Mouse (Mus musculus) kidney, postnatal 10 days (tissue): ENCODE measurements around the gene A430078G23Rik.
A peak's percentile ranks its signal among the peaks of the same experiment; 100 is the strongest.

Experiments used
- DNase-seq: peaks from one replicate; pipeline ENCODE4 v3.0.0; 2021; ENCODE audit warnings: mixed read lengths

A430078G23Rik gene

DNA sequence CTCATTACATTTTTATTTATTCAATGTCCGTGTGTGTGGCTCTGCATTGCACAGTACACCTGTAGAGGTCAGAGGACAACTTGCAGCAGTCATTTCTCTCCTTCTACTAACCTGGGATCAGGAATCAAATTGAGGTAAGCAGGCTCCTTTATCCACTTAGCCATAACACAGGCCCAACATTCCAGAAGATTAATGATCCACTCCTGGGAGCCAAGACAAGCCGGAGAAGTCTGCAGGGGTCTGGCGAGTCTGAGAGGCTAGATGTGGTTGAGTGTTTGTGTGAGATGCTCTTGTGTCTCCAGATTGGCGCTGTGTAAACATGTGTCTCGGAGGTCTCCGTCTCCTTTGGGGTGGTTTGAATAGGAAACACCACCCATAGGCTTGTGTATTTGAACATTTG lies 2.5 kb upstream of the A430078G23Rik start:
- no peak for DNase-seq

DNA sequence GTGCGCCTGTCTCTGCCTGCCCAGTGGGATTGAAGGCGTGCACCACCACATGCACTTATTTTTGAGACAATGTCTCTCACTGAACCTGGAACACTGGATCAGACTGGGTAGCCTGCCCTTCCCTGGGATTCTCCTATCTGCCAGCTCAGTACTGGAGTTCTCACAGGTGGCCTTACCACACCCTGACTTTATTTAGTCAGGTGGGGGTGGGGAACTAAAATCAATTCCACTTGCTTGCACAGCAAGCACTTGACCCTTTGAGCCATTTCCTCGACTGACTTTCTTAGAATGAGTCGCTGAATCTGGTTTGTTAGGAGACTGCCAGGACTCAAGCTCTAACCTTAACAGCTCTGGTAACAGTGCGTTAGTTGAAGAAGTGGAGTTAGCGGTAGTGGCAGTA lies 500 bp upstream of the A430078G23Rik start:
- no peak for DNase-seq

DNA sequence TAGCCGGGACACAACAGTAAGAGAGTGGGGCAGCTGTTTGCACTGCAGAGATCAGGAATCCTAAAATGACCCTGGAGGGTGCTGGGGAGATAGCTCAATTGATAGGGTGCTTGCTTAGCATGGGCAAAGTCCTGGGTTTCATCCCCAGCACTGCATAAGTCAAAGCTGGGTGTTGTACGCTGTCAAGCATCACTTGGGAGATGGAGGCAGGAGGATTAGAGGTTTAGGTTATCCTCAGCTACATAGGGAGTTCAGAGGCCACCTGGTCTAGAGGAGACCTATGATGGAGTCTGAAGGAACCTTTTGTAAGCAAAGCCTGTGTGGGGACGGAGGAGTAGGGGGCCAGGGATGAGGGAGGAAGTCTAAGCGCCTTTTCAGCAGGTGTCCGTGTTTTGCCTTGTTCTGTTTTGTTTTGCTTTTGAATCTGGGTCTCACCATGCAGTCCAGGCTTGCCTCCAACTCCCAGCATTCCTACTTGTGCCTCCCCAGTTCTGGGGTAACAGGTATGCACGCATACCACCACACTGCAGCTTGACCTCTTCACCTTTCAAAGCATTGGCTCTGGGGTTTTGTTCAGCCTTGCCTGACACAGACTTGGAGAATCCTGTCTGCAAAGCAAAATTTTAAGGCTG lies 712 bp downstream of the A430078G23Rik start:
- DNase-seq, result no peak

DNA sequence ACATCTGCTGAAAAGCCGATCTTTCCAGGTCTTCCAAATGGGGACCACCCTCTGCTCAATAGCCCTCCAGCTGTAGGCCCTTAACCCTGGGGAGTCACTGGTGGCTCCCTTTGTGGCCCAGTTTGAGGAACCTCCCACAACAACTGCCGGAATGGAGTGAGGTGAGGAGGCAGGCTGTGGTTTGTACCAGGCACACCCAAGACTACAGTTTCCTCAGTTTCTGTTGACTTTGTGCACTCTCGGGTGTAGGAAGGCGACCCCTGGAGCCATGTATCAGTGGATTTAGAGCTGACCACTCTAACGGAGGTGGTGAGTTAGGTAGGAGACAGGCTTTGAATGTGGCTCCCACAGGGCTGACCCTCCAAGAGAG lies 1.2 kb downstream of the A430078G23Rik start:
- DNase-seq, result no peak

DNA sequence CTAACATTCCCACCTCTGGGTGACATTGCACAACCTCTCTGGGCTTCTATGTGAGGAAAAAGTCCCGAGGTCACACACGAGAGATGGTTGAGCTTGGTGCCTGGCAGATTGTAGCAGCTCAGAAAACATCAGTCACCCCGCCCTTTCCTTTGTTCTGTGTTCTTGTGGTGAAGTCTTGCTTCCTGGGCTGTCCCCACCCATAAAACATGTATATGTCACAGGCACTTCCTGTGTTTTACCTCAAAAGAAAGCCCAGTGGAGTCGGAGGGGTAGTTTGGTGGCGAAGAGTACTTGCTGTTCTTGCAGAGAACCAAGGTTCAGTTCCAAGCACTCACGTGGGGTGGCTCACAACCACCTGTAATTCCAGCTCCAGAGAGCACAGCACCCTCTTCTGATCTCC lies 2.4 kb downstream of the A430078G23Rik start:
- no peak for DNase-seq

DNA sequence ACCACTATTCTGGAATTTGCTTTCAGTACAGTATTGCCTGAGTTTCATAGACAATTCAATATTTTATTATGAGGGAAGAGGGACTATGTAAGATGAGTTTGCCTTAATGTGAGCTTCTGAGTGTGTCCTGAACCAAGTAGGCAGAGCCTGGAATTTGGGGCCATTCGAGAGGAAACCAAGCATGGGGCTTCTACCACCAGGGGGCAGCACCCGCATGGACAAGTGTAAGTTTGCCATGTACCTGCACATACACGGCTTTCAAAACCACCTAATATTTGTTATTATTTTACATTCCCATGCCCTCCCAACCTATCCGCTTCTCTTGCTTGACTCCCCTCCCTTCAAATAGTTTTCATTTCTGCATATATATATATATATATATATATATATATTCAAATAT lies 4.8 kb downstream of the A430078G23Rik start:
- peak; percentile 93 for DNase-seq

DNA sequence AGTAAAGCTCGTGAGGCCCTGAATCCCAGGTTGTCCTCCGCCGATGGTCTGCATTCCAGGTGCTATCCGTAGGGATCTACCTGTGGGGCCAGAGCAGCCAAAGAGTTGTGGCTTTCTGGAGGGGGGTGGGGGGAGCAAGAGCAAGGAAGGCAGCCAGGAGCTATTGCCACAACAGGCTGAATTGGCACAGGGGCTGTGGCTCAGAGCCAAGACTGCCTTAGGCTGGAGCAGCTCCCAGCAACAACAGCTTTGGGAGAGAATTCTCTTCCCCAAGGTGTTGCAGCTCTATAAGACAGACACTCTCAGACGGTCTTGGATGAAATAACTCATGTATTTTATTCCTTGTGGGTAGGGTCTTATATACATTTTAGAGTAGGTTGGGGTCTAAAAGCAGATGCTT lies 13.9 kb downstream of the A430078G23Rik start:
- peak; percentile 25 for DNase-seq

DNA sequence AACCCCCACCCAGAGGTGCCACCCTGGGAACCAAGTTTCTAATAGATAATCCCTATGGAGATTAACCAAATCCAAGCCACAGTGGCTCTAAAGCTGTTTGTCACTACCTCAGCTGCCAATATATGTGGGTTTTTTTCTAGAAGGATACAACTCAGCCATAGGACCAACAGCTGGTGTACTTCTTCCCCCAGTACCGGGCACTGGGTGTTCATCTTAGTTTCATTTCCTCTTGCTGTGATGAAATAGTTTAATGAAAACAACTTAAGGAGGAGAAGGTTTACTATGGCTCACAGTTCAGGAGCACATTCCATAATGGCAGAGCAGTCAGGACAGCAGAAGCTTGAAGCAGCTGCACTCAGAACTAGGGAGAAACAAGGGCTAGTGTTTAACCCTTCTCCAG lies 14.9 kb downstream of the A430078G23Rik start:
- DNase-seq, result no peak

DNA sequence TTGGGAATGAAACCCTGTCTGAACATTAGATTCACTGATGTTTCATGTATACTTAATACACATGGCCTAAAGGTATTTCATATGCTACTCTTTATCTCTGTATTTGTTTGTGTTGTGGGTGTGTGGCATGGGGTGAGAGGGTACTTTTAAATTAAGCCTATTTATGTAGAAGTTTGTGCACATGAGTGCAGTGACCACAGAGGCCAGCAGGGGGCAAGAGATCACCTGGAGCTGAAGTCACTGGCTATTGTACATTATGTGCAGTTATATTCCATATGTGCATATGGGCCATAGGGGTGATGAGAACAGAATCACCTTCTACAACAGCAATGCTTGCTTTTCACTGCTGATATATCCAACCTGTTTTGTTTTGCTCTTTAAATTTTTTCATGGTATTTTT lies 22.5 kb downstream of the A430078G23Rik start:
- DNase-seq, result no peak

DNA sequence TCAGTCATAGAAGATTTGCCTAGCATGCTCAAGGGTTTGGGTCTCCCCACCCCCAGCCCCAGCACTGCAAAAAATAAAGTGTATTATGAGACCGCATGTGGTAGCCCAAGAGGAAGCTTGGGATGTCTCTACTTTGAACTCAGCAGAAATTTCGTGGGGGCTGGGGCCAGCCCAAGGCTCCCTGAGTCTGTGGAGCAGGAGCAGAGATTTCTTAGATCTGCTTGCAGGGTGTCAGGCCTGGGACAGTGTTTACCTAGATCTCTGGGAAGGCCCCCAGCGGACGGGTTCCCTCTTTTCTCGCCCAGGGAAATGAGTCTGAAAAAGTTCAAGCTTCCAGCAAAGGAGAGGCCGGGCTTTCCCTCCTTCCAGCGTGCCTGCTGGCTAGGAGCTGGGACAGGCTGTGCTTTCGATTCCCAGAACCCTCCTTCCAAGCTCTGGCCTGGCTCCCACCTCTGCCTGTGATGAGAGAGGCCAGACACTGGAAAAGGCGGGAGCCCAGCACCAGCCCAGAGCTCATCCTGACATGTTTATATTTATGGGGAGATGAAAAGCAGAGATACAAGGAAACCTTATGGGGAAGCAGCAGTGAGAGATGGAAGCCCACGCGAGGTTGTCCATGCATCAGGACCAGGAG lies 23.5 kb downstream of the A430078G23Rik start:
- DNase-seq, result no peak

DNA sequence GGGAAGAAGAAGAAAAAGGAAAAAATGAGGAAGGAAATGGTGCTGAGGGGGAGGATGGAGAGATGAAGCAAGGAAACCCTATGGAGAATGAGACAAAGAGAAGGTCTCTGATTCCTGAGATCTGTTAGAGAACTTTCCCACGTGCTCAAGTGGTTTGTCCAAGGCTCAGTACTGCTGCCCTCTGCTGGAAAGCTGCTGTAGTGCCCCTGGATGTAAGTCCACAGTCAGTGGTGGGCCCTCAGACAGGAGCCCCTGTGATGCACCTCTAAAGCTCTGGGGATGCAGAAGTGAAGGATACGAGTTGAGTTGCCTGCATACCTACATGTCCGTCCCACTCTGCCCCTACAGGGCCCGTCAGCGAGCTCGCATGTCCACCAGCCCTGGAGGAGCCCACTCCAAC lies 34.1 kb downstream of the A430078G23Rik start:
- peak; percentile 86 for DNase-seq

DNA sequence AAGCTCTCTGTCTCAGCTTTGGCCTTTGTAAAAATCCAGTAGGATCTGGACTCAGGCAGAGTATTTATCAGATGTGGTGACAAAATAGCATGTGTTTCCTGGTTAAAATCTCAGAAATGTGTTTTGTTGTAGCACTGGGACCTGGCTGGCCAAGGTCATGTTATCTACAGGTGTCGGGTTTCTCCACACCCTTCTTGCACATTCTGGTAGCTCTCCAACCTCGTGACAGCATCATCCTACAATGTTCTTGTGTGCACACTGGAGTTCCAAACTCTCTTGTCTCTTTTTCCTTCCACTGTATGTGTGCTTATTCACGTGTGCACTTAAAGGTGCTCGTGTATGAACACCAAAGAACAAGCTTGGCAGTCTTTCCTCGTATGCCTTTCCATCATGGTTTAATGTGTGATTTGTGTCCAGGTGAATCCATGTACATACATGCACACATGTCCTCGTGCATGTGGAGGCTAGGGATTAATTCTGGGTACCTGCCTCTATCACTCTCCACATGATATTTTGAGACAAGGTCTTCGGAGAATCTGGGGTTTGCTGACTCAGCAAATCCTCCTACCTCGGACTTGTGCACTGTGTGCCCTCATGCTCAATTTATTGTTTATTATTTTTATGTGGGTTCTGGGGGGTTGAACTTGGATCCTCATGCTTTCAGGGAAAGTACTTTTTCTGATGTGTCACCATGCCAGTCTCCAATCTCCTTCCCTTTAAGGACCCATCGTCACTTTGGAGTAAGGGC lies 35.5 kb downstream of the A430078G23Rik start:
- no peak for DNase-seq

DNA sequence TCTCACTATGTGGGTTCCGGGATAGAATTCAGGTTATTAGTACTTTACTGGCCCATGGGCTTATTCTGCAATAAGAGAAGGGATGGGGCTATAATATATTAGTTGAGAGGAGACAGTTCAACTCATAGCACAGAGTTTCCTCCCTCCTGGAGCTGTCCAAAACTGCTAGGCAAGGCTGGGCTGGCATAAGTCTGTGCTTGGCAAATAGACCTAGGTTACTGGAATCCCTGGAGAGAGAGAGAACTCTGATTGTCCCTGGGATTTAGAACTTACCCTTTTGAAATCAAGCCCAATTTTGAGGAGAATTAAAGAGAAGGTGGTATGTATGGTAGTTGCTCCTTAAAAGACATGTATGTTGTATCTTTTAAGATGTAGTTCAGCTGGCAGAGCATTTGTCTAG lies 36.3 kb downstream of the A430078G23Rik start:
- DNase-seq, result no peak

DNA sequence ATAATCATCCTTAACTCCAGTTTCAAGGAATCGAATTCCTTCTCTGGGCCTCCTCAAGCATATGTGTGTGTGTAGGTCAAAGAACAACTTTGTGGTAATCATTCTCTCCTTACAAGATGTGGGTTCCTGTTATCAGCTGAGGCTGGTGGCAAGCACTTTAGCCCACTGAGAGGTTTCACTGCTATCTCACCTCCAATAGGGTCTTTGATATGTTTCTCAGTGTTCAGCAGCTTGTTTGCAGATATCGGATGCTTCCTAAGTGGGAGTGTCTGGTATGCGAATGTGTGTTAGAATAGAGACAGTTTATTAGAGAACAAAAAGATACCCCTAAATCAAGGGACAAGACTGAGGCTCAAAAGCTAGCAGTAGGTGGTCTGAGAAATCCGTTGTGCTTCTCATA lies 39.1 kb downstream of the A430078G23Rik start:
- DNase-seq, result no peak

DNA sequence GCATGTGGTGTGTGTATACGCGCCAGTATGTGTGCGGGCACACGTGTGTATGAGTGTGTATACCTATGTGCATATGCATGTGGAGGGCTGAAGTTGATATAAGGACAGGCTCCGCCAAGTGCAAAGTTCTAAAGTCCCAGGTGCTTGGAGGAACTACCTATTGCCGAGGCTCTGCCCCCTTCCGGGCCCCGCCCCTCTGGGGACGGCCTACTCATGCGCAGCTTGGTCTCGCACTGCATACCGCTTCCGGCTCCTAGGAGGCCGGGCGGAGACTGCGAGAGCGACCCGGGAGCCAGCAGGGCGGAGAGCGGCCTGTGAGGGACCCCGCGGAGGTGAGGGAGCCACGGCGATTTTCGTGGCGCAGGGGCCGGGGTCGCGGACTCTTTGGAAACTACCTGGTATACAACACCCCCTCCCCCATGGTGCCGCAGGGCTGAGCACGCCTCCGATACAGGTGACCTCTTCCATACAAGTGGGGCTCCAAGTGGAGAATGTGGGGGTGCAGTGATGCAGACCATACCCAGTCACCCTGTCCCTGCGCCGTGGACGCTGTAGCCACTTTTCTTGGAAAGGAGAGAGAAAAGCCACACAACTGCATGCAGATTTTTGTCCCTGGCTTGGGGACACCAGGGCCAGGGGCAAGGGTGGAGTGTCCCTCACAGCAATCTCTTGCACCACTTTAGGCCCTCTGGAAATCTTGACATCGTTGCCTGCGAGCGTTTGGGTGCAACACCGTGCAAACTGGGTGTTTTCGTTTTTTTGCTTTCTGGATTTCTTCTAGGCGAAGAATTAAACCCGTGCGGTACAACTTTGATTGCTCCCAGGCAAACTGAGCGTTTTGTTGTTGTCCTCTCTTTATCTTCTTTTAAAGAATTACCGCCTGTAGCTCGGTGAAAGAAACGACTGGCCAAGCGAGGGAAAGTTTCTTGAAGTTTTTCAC lies 39.8 kb downstream of the A430078G23Rik start, which contains the start of gene Arhgef18:
TSS of gene Arhgef18 (plus strand) at position 236 of the 940 bp plus-strand sequence.
- peak; percentile 94 for DNase-seq

DNA sequence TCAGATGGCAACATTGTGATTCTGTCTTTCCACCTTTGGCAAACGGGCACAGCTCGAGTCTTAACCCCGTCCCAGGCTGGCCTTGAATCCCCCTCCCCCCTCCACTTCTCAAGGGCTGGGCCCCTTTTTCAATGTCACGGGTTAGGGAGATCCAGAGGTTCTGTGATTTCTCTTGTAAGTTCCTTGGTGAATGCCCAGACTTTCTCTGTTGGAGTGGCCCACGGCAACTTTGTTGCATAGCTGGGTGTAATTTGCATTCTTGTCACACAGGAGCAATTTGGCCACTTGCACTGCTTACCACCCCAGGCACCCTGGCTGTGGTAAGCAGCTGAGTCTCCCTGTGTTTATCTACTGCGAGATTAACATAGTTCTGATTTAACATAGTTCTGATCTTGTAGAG lies 41.4 kb downstream of the A430078G23Rik start:
- peak; percentile 46 for DNase-seq

DNA sequence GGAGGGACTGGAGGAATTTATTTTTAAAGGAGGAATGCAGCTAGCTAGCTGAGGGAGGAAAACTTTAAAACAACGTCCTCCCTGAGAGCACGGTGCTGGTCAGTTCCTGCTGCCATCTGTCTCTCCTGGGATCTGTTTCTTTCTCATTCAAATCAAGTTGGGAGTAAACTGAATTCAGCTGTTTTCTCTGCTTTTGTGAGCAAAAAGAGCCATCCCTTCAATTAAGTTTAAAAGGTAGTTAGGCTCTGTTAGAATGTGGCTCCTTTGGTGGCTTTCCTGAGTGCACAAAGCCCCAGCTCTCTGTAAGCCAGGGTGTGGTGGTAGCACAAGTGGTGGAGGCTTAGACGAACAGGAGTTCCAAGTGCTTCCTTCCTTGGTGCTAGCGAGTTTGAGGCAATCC lies 42.0 kb downstream of the A430078G23Rik start:
- DNase-seq, result no peak

DNA sequence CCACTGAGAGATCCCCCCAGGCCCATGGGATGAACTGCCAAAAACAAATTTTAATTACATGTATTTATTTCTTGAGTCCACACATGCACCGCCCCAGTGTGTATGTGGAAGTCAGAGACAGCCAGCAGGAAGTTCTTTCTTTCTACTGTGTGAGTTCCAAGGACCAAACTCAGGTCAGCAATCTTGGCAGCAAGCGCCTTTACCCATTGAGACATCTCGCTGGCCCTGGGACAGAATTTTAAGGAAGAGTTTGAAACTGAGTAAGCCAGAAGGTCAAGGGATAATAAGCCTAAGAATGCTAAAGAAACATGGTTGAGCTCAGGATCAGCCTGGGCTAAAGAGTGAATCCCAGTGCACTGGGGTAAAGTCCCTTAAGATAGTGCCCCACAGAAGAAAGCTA lies 44.4 kb downstream of the A430078G23Rik start:
- no peak for DNase-seq

DNA sequence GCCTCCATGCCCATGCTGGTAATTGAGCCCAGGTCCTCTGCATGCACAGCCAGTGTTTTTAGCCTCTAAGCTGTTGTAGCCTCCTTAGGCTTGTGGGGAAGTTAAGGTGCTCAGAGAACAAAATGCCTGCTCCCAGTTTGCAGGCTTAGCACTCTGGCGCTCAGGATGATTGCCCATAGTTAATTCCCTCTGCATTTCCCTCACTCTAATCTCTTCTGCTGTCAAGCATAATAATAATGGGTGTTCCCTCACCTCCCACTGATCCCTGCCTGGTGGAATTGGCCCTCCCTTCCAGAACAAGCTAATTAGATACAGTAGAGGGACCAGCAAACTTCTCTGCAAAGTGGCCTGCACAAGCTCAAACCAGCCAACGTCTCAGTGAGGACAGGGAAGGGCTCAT lies 47.3 kb downstream of the A430078G23Rik start:
- no peak for DNase-seq

DNA sequence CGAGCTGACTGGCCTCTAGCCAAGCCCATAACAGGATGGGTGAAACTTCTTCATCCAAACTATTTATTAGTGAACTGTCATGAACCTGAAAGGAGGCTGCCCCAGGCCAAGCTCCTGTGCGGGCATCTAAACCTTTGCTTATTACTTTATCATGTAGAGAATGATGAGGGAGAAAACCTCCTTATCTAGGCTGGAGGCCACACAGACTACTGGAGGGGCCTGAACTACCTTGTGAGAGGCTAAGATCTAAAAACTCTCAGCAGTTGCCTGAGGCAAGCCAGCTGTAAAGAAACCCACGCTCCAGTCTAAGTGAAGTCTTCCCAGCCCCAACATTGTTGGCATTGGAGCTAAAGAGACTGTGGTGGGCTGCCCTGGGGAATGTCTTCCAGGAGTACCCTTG lies 54.2 kb downstream of the A430078G23Rik start:
- DNase-seq, result no peak

DNA sequence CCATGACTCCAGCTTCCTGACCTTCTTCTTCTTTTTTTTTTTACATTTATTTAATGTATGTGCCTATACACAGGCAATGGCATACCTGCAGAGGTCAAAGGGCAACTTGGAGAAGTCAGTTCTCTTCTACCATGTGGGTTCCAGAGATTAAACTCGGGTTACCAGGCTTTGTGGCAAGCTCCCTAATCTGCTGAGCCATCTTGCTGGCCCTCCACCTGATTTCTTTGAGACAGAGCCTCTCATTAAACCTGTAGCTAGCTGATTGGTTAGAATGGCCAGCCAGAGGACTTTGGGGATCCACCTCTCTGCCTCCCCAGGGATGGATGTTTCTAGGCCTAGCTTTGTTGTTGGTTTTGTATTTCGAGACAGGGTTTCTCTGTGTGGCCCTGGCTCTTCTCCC lies 57.9 kb downstream of the A430078G23Rik start:
- no peak for DNase-seq

DNA sequence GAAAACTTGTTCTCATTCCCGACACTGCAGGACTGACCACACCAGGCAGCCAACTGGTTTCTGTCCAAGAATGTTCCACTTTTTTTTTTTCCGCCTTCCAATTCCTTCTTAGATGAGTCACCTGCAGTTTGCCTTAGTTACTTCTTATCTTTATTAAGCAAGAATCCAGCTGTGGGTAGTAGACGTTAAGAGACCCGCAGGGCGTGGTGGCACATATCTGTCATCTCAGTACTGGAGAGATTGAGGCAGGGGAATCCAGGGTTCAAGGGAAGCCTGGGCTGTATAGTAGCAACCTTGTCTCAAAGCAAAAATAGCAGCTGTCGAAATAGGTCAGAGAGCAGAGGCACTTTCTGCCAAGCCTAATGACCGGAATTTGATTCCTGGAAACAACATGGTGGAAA lies 58.7 kb downstream of the A430078G23Rik start:
- no peak for DNase-seq

DNA sequence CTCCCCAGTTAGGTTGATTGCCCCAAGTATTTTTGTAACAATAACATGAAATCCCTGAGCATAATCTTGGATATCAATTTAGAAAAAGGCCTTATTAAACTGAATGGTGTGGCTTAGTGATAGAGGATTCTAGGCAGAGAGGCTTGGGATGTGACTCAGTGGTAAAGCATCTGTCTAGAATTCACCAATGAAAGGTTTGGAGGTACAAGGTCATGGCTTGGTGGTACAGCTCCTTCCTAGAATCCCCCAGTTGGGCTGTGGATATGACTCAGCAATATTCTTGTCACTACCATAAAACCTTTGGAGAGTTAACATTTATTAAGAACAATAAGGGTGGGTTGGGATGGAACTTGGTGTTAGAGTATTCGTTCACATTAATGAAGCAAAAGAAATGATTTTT lies 59.6 kb downstream of the A430078G23Rik start:
- DNase-seq, result no peak
